Mouse (Mus musculus): ENCODE measurements around the gene Hspb11. TPM values are rescaled to one million over a fixed set of nuclear protein-coding genes. Genes with fewer than 3 reads are reported as not detected.

The Hspb11 gene
- 10 to 100 TPM; 18.9 to 24.1 (median 21.0) TPM for total RNA-seq (2022)

DNA sequence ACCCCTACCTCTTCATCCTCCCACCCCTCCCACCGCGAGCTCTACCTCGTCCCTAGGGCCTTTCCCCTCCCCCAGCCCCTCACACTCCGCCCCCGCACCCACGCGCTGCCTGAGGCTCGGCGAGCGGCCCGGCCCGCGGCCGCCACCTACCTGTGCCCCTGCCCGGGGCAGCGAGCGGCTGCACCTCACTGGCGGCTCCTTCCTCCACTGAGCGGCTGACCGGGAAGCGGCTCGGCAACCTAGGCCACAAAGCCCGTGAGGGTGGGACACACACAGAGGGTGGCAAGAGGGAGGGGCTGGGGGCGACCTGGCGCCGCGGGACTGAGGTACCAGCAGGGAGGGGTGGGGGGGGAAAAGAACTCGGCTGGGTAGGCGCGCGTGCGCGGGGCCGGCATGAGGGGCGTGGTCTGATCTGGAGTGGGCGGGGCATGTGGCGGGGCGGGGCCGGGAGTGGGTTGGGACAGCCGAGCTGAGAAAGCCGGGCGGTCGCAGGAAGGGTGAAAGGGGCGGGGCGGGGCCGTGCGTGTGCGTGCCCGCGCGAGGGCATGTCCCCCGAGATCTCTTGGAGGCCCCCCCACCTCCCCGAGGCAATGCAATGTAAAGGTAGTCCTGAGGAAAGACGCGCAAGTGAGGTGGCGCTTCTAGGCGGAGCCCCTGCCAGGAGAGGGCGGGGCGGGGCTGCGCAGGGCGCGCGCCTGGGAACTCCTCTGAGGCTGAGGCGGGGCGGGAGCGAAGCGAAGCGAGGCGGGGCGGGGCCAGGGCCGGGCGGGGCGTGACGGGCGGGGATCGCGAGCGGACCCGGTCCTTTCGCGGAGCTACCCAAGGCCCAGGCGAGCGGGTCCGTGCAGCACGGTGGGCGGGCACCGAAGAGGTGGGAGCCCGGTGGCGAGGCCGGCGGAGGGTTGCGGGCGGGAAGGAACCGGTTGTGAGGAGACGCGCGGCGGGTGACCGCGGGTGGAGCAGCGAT, at the start of gene Hspb11, which contains the start of gene Lrrc42:
Gene Hspb11 (plus strand): TSS at position 469 of the 967 bp plus-strand sequence.
Gene Lrrc42 (minus strand): TSS at position 408 of the 967 bp plus-strand sequence.
- peak; percentile 90 for DNase-seq (ENCODE audit: low spot score in 2 of 2)

DNA sequence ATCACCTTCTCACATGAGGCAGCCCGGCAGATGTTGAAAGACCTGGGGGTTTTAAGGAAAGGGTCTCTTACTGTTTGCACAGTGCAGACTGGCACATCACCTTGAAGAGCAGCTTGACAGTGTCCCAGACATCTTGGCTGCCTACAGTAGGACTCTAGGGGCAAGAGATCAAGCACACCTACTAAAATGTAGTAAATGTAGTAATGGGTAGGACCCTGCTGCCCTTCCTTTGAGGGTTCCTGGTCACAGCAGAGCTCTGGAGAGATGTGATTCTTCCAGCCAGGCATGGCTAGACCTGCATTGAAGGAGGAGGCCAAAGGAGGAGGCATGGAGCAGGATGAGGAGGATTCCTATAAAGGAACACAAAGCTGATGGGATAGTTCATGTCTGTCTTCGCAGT, 46.4 kb upstream of the Hspb11 start:
- DNase-seq (ENCODE audit: low spot score in 2 of 2): no peak

DNA sequence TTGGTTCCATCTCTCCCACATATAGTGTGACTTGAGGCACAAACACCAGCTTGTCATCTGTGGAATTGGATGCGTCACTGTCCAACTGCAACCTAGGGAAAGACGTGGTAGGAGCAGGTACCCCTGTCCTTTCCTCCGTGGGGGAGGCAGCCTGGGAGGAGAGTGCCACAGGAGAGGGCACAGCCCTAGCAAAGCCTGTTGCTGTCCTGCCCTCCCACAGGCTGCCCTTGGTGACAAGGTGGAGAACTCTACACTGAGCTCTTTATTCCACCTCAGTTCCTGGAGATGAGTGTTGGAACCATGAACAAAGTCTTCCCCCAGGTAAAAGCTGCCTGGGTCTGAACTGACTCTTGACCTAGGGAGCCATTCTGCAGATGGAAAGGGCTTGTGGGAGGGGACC, 44.5 kb upstream of the Hspb11 start, which contains the start of gene Ldlrad1:
Gene Ldlrad1 (plus strand): TSS at position 301 of the 400 bp plus-strand sequence.
- DNase-seq (ENCODE audit: low spot score in 2 of 2): no peak

DNA sequence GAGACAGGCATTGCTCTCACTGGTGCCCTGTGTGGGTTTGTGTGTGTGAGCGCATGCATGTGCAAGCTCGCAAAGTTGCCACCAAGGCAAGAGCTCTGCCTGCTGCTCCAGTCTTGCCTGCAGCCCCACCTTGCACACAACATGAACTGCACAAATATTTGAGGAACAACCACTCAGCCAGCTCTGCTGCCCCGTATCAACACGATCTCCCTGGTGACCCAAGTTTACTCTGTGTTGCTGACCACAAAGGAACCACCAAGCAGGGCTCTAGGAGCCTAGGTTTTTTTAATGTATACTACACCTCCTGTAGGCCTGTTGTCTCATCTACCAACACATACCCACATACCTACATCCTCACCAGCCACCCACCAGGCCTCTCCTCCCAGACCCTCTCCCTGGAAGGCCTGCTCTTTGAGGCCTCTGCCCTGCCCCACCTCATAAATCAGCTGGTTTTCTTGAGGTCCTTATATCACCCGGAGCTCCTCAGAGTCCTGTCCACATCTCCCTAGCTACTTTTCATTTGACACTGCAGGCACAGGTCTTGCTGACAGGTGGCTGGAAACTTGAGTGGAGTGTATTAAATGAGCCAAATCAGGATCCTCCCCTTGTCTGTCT, 42.8 kb upstream of the Hspb11 start:
- no peak for DNase-seq (ENCODE audit: low spot score in 2 of 2)

DNA sequence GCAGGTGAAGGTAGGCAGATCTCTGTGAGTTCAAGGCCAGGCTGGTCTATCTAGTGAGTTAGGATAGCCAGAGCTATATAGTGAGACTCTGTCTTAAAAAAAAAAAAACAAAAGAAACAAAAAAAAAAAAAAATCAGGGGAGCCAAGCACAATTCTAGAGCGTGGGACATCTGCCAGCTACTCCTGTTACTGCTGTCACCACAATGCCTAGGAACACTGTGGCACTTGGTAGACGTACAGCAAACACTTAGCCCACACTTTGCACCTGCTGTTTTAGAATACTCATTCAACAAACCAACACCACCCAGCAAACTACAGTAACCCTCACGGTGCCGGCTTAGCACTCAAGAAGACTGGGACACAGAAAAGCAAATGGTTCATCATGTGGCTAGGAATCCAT, 41.9 kb upstream of the Hspb11 start:
- DNase-seq (ENCODE audit: low spot score in 2 of 2): peak in 1 of 2 experiments; percentile 43

DNA sequence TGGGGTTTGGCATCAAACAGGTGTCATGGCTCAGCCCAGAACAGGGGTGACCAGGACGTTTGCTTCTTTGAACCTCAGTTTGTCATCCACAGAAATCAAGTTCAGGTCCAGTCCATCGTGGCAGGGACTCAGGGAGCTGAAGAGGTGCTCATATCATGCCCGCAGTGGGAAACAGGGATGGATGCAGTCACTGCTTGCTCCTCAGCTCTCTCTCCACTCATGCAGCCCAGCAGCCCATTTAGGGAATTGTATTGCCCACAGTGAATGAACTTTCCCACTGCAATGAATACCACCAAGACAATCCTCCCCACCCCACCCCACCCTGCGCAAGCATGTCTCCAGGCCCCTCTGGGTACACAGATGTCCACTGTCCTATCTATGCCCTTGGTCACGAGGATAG, 41.5 kb upstream of the Hspb11 start:
- no peak for DNase-seq (ENCODE audit: low spot score in 2 of 2)

DNA sequence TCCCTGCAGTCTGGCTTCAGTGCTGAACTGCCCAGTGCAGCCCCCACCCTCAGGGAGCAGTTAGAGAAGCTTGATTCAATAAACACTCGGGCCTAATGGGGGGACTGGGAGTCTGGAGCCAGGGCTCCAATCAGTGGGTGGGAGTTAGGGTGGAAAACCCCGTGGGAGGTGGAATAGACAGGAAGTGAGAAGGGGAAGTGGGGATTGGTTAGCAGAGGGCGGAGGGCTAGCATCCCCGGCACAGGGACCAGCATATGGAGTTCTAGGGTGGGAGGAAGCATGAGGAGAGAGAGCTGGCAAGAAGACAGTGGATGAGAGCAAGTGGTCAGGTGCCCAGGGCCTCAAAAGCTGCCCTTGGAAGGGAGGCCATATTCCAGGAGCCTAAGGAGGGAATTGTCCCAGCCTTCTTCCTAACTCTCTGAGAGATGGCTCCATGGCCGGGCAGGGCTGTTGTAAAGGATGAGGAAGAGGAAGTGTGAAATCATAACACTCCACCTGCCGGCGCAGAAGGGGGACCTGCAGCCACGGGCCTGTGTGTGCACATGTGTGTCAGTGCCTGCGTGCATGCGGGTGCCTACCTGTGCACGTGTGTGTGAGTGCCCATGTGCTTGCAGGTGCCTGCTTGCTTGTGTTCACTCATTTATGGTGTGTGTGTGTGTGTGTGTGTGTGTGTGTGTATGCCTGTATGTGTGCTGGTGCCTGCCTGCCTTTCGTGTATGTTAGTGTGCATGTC, 39.9 kb upstream of the Hspb11 start:
- no peak for DNase-seq (ENCODE audit: low spot score in 2 of 2)

DNA sequence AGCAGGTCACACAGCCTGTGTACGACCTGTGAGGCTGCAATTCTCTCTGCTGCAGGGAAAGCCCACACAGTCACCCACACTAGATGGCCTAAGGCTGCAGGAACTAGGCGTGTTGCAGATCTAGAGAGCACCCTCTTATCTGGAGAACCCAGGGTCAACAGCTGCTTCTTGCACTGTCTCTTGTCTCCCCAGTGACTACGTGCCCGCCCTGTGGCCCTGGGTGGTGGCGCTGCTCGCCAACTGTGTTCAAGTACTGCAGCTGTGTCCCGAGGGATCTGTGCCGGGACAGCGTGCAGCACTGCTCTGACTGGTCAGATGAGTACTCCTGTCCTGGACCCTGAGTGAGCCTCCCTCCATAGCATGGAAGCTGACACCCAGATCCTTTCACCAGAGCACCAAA, 35.8 kb upstream of the Hspb11 start:
- DNase-seq (ENCODE audit: low spot score in 2 of 2): no peak

DNA sequence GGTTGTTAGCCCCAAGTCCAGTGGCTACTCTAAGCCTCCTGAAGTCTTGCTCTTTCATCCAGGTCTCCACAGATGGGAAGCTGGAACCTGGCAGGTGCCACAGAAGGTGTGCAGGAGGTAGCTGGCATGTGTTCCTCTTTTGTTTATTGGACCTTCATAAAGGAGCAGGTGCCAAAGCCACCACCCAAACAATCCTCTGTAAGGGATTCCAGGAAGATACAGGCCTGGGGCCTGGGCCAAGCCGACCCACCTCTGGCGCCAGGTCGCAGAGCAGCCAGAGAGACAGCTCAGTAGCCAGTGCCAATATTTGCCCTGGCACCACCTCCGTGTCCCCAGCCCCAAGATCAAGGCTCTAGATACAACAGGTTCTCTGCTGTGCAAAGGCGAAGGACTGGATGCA, 31.9 kb upstream of the Hspb11 start:
- DNase-seq (ENCODE audit: low spot score in 2 of 2): no peak

DNA sequence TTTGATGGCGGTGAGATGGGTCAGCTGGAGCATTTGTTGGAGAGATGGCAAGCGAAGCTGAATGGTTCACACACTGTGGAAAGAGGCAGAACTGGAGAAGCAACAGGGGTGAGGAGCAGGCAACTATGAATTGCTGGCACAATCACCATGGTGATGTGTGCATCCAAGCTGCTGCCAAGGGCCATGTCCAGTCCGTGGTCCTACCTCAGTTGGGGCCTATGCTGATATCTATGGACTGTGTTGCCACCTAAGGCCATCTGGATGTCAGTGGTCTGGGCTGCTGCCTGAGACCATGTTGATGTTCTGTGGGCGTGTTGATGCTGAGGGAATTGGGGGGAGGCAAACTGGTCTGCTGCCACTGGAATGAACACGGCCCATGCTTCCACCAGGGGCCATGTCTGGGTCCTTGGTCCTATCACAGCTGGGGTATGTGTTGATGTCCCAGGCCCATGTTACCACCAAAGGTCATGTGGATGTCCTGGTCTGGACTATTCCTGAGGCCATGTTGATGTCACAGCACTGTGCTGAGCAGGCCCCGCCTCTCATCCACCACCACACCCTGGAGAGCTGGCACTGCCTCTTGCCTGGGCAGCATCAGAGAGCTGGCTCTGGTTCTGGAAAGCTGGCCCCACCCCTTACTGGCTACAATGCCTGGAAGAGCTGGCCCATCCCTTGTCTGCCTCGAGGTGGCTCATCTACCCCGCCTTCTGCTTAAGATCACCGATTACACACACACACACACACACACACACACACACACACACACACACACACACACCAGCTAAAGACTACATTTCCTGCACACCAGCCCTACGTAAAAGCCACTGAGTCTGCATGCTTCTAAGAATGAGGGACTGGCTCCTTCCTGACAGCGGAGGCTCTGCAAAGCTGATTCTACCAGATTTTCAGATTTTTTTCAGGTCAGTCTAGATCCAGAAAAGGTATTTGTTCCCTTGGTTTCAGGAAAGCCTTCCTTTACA, 29.9 kb upstream of the Hspb11 start:
- no peak for DNase-seq (ENCODE audit: low spot score in 2 of 2)

DNA sequence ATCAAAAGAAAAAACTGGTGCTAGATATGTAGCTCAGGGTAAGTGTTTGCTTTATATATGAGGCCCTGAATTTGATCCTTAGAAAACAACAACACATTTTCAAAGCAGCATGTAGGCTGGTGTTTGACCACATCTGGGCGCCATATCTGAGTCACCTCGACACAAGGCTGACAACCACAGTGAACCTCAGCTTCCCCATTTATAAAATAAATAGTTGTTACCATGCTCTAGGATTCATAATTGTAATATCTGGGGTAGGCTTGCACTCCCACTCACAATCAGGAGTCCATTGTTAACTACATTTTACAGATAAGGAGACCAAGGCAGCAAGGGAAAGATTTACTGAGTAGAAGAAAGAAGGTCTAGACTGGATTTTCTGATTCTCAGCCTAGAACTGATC, 27.1 kb upstream of the Hspb11 start:
- no peak for DNase-seq (ENCODE audit: low spot score in 2 of 2)

DNA sequence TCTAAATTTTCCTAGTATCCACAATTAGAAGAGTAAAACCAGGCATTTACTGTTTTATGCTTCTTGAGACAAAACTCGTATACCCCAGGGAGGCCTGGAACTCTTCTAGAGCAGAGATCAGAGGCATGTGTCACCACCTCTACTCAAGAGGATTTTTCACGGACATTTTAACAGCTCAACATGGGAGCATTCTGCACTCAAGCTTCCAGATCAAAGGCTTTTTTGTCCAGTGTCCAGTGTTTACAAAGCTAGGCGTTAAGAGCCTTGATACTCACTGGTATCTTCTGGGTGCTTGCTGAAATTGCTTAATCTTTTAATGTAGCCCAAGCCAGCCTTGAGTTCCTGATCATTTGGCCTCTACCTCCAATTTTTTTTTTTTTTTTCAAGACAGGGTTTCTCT, 21.2 kb upstream of the Hspb11 start:
- DNase-seq (ENCODE audit: low spot score in 2 of 2): no peak

DNA sequence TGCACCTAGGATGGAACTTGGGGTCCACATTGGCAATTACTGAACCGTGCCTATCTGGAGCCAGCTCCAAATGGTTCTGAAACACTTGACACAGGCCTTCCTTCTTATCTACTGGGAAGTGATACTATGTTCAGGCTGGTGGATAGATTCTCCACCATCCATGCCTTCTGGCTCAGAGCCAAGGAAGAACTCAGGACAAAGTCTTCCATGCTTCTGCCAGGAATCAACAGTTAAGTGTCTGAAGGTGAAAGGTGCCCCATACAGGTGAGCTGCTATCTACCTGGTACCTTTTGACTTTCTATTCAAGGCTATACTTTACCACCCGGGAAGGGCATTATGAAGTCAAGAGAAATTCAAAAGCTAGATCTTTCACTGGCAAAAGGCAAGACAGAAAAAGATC, 15.1 kb upstream of the Hspb11 start:
- no peak for DNase-seq (ENCODE audit: low spot score in 2 of 2)

DNA sequence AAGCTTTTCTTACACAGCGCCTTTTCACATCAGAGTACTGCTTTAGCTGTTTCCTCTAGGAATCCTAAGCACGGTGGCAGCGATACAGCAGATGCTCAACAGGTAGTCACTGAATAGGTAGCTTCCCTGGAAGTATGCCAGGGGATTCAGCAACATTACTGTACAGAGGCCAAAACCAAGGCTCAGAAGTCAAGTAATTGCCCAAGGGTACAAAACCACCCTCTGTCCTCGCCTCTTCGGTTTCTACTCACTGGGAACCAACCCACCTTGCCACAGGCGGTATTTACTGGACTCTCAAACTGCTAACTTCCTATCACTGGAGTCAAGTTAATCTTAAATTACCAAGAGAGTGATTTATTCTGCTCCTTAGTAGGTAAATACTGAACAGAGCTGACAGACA, 13.2 kb upstream of the Hspb11 start:
- DNase-seq (ENCODE audit: low spot score in 2 of 2): no peak

DNA sequence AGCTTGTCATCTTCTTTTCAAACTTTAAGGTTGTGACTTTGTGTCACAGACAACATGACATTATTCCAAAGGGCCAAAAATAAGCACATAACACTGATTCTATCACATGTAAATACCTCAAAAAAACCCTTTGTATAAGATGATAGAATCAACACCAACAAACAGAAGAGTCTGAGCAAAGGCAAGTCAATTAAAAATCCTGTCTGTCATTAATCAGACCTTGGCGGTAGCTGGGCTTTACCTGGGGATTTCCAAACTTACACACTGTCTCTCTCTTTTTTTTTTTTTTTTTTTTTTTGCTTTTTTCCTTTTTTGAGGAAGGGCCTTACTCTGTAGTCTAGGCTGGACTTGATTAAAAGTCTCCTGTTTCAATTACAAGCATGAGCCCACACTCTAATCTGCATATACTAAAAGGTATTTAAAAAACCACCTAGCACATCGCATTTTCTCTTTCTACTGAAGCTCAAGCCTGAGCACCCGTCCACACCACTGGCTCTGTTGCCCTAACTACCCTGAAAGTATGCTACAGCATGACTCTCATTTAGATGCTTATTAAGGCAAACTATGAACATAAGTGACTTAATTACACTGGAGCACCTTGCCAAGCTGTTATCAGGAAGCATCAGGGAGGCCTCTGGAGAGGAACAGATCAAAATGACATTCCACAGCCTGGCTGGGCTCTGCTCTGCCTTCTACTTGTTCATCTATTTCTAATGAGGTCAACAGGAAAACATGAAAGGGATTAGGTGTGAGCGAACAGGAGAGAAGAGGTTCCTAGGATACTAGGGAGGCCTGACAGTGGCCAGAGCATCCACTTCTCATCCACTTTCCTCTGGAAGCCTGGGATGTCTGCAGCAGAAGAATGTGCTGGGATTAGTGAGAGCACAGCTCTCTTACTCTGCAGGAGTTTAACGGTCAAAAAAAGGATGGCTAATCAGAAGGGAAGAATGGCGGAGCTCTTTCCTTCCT, 9.7 kb upstream of the Hspb11 start:
- no peak for DNase-seq (ENCODE audit: low spot score in 2 of 2)

DNA sequence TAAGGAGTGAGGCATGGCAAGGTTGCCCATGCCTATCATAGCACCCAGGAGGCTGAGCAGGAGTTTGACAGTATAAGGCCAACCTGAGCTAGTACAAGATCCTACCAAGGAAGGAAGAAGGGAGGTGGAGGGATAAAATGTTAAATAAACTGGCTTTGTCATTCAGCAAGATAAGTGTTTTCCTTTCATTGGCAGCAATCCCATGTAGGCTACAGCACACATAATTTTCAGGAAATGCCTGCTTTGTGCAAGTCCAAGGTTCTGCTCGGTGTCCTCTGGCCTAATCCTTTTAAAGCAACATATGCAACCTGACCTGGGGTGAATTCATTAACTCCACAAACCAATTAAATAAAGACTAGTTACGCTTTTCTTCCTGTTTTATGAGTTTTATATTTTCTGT, 8.0 kb upstream of the Hspb11 start:
- no peak for DNase-seq (ENCODE audit: low spot score in 2 of 2)

DNA sequence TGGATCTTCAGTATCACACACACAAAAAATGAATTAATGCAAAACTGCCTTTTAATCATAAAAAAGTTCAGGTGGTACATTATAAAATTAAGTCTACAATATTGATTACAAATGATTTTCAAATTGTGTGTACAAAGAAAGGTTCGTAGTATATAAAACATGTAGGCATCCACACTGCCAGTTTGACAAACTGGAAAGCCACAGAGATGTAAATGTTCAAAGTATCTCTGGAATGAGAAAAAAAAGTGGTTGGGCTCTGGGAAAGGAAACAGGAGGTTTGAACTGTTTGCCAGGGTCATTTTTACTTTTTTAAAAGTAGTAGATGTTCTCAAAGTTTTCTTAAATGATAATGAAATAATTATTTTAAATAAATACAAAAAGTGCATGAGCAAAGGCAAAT, 7.4 kb upstream of the Hspb11 start:
- no peak for DNase-seq (ENCODE audit: low spot score in 2 of 2)

DNA sequence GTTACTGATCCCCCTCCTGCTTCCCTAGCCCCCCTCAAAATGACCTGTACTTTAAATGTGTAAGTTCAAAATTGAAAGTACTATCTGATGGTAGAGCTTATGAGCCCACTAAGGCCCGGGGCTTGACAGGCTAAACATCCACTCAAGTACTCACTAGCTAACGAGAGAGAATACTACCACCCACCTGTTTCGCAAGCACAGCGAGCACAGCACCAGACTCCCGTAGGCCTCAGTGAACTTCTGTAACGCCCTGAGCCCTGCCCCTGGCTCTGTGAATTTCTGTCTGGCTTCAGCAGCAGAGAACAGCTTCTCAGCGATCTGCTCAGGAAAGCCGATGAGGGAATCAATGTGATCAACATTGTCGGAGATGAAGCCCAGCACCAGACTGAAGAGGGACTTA, 6.3 kb upstream of the Hspb11 start:
- DNase-seq (ENCODE audit: low spot score in 2 of 2): no peak

DNA sequence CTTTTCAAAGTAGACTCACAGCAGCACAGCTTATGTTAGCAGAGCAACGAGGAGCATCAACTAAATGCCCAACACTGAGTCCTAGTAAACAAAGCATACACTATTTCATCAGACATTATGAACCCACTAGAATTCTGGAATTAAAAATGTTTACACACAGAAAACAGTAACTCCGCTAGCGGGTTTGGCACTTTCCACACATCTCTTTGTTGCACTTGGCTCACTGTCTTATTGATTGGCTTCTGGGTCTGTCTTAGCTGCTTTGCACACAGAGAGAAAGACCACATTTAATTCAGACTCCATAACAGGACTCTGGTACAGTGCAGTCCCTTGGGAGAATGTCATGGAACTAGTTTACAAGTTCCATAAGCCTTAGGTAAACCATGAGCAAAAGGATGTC, 5.3 kb upstream of the Hspb11 start:
- no peak for DNase-seq (ENCODE audit: low spot score in 2 of 2)

DNA sequence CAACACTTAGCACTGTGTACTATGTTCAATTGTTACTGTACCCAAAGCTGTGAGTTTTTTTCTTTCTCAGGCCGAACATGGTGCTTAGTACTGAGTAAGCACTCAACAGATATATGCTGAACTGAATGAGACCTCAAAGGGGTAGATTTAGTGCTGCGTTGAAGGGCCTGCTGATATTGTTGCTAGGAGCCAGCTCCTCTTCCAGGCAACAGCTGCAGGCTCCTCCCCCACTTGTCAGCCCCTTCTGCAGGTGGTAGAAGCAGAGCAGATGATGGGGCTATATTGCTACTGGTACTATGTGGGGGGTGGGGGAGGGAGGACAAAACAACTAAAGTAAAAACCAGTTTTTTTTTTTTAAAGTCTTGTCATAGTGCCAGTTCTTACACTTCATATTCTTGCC, 3.9 kb upstream of the Hspb11 start:
- DNase-seq (ENCODE audit: low spot score in 2 of 2): no peak
